8 mouse cellular contexts compared by ENCODE assay signal in the genomic region with DNA sequence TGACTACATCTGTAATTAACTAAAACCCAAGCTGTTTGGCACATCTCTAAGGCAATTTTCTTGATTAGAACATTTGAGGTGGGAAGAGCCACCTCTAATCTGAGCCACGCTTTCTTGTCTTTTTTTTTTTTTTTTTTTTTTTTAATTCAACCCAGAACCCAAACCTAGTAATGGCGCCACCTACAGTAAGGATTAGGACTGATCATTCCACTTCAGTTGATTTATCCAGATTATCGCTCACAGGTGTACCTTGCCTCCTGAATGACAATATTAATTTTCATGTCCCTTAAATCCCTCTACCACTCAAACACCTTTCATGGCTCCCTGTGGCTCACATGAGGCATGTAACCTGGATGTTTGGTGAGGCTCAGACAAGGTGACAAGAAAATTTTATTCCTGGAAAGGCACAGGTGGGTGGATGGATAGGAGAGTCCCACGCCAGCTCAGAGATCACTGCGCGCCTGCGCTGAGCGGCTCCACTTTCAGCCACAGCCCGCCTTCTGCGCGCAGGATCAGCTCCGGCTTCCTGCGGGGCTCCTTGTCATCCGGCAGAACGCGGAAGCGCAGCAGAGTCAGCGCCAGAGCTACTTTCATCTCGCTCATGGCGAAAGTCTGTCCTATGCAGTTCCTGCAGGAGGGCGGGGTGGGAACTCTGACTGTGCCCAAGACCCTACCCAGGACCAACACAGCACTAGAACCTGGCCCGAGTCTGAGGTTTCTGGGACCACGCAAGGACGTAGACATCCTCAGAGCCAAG. TPM values are rescaled to one million over a fixed set of nuclear protein-coding genes. Genes with fewer than 3 reads are reported as not detected.
DNase-seq lines count a peak whose midpoint lies in the region; ATAC-seq and TF ChIP-seq lines count a peak whose summit lies in the region.

No protein-coding gene starts in this region.

- DNase-seq in brain, embryonic 14.5 days (ENCODE audit: low read depth), result peak; percentile 88
- peak; percentile 50 for DNase-seq in hindbrain, embryonic 10.5 days (ENCODE audit: low spot score)
- peak; percentile 67 for DNase-seq in layer of hippocampus, adult 9-11 months
- DNase-seq in lung, embryonic 14.5 days, result peak; percentile 76
- DNase-seq in ovary, postnatal 10 days (ENCODE audit: low spot score), result peak; percentile 12
- peak; percentile 57 for DNase-seq in thymus, adult 2 months

- peak; percentile 81 for ATAC-seq in CD4-positive, CD25-positive, alpha-beta regulatory T cell, adult 4 months
- ATAC-seq in forebrain, embryonic 13.5 days, result peak; percentile 92
- ATAC-seq in lung, embryonic 14.5 days (ENCODE audit: insufficient read depth), result peak; percentile 83; the same call in 1 of the 2 replicates

- WGBS in forebrain, embryonic 13.5 days, result 14% methylated on average over 24 of the region's 24 CpGs
- WGBS in hindbrain, embryonic 10.5 days, result 15% methylated on average over 24 of the region's 24 CpGs
- 12% methylated on average over 24 of the region's 24 CpGs for WGBS in lung, embryonic 14.5 days
- 24% methylated on average over 24 of the region's 24 CpGs for WGBS in thymus, adult 2 months

- peak overlapping the region; percentile 68 for H3K9ac ChIP-seq in forebrain, embryonic 13.5 days
- peak overlapping the region; percentile 54 for H3K9ac ChIP-seq in lung, embryonic 14.5 days

- no peaks in the 10 kb centered on the region for H3K36me3 ChIP-seq in forebrain, embryonic 13.5 days (ENCODE audit: poor library complexity, severe bottlenecking)
- no peaks in the 10 kb centered on the region for H3K36me3 ChIP-seq in hindbrain, embryonic 10.5 days
- H3K36me3 ChIP-seq in lung, embryonic 14.5 days (ENCODE audit: insufficient read depth), result no peaks in the 10 kb centered on the region
- H3K36me3 ChIP-seq in thymus, adult 2 months (ENCODE audit: control insufficient read depth, insufficient read depth, low read length), result no peaks in the 10 kb centered on the region

- H3K9me3 ChIP-seq in forebrain, embryonic 13.5 days (replicated peaks), result no peaks in the 10 kb centered on the region
- no peaks in the 10 kb centered on the region for H3K9me3 ChIP-seq in hindbrain, embryonic 10.5 days
- H3K9me3 ChIP-seq in lung, embryonic 14.5 days (ENCODE audit: low read depth, low read length), result no peaks in the 10 kb centered on the region

- H3K4me3 ChIP-seq in forebrain, embryonic 13.5 days, result peak overlapping the region; percentile 45
- peak overlapping the region; percentile 56 for H3K4me3 ChIP-seq in hindbrain, embryonic 10.5 days
- peak overlapping the region; percentile 42 for H3K4me3 ChIP-seq in lung, embryonic 14.5 days (ENCODE audit: low read depth, low read length)
- peak overlapping the region; percentile 47 for H3K4me3 ChIP-seq in thymus, adult 2 months (ENCODE audit: control insufficient read depth, insufficient read depth, low read length)

- H3K4me2 ChIP-seq in forebrain, embryonic 13.5 days, result peak overlapping the region; percentile 65
- peak overlapping the region; percentile 75 for H3K4me2 ChIP-seq in lung, embryonic 14.5 days

- TF ChIP-seq POLR2A in brain, embryonic 14.5 days (IDR thresholded peaks at IDR 0.05; ENCODE audit: borderline replicate concordance, extremely low read depth, insufficient read depth, insufficient read length, poor library complexity, severe bottlenecking), result peak; percentile 32; the same call in 1 of the 2 replicates
- TF ChIP-seq POLR2A in thymus, adult 2 months (IDR thresholded peaks at IDR 0.05; ENCODE audit: control insufficient read depth, extremely low read depth, insufficient read depth, low read length, poor library complexity), result peak; percentile 48; the same call in 1 of the 2 replicates

- TF ChIP-seq CTCF in brain, embryonic 14.5 days (IDR thresholded peaks at IDR 0.05; ENCODE audit: borderline replicate concordance, extremely low read depth, insufficient read depth, insufficient read length), result no peak
- no peak for TF ChIP-seq CTCF in lung, embryonic 14.5 days (IDR thresholded peaks at IDR 0.05; ENCODE audit: low read depth)
- 0 out of 2 replicates have a peak, but pooled peaks have one; percentile 29 for TF ChIP-seq CTCF in thymus, adult 2 months (IDR thresholded peaks at IDR 0.05; ENCODE audit: borderline replicate concordance, control insufficient read depth, extremely low read depth, insufficient read depth, low read length, poor library complexity)

- H3K27ac ChIP-seq in forebrain, embryonic 13.5 days, result no peak overlapping the region
- peak overlapping the region; percentile 76 for H3K27ac ChIP-seq in hindbrain, embryonic 10.5 days
- no peak overlapping the region for H3K27ac ChIP-seq in lung, embryonic 14.5 days (ENCODE audit: low read depth)
- H3K27ac ChIP-seq in thymus, adult 2 months (ENCODE audit: control insufficient read depth, insufficient read depth, low read length), result no peak overlapping the region

- no peaks in the 10 kb centered on the region for H3K4me1 ChIP-seq in forebrain, embryonic 13.5 days
- peaks cover 8% of the 10 kb centered on the region for H3K4me1 ChIP-seq in hindbrain, embryonic 10.5 days (replicated peaks)
- no peaks in the 10 kb centered on the region for H3K4me1 ChIP-seq in lung, embryonic 14.5 days (ENCODE audit: insufficient read depth)
- H3K4me1 ChIP-seq in thymus, adult 2 months (replicated peaks; ENCODE audit: control insufficient read depth, insufficient read depth, low read length), result 0 out of 2 replicates have a peak, but pooled peaks cover 5% of the 10 kb centered on the region

- no peaks in the 10 kb centered on the region for H3K27me3 ChIP-seq in forebrain, embryonic 13.5 days
- no peaks in the 10 kb centered on the region; the same call in 1 of the 2 replicates for H3K27me3 ChIP-seq in hindbrain, embryonic 10.5 days (ENCODE audit: insufficient read depth, poor library complexity, severe bottlenecking)
- no peaks in the 10 kb centered on the region for H3K27me3 ChIP-seq in lung, embryonic 14.5 days (ENCODE audit: insufficient read depth, low read length)
- H3K27me3 ChIP-seq in thymus, adult 2 months (ENCODE audit: control insufficient read depth, insufficient read depth, low read length), result no peaks in the 10 kb centered on the region

RNA-seq across cellular contexts. Expression of gene Cyp4f18, which starts 21.1 kb away (rescaled TPM):
- 1 to 10 TPM in 1 of 2 experiments, under 1 TPM in 1; 0.38 to 6.6 TPM for polyA plus RNA-seq in CD4-positive, CD25-positive, alpha-beta regulatory T cell, adult 4 months (2017; shearing (Covaris generic))
- polyA plus RNA-seq in brain, embryonic 14.5 days (2012; rRNA removed), result 0.08 and 0.18 TPM in 2 replicates
- 0.57 and 0.84 TPM in 2 replicates for polyA plus RNA-seq in forebrain, embryonic 13.5 days (2015; fragmentation: Nextera tagmentation; extraction: Ambion mirVana)
- polyA plus RNA-seq in hindbrain, embryonic 10.5 days (2016; fragmentation: Nextera tagmentation; extraction: Ambion mirVana), result 0.50 and 1.0 TPM in 2 replicates
- 0.93 and 2.2 TPM in 2 replicates for polyA plus RNA-seq in lung, embryonic 14.5 days (2014; fragmentation: Nextera tagmentation; extraction: Ambion mirVana)
- 10.9 and 13.9 TPM in 2 replicates for polyA plus RNA-seq in thymus, adult 2 months (2012; rRNA removed)

RNA-seq across cellular contexts. Expression of gene Zfp961, which starts 37.5 kb away (rescaled TPM):
- polyA plus RNA-seq in CD4-positive, CD25-positive, alpha-beta regulatory T cell, adult 4 months (2017; shearing (Covaris generic)), result 10 to 100 TPM; 24.5 to 27.3 TPM
- polyA plus RNA-seq in brain, embryonic 14.5 days (2012; rRNA removed), result 22.0 and 22.3 TPM in 2 replicates
- 23.3 and 24.0 TPM in 2 replicates for polyA plus RNA-seq in forebrain, embryonic 13.5 days (2015; fragmentation: Nextera tagmentation; extraction: Ambion mirVana)
- polyA plus RNA-seq in hindbrain, embryonic 10.5 days (2016; fragmentation: Nextera tagmentation; extraction: Ambion mirVana), result 18.3 and 26.3 TPM in 2 replicates
- polyA plus RNA-seq in lung, embryonic 14.5 days (2014; fragmentation: Nextera tagmentation; extraction: Ambion mirVana), result 25.7 and 26.2 TPM in 2 replicates
- 7.4 and 7.9 TPM in 2 replicates for polyA plus RNA-seq in thymus, adult 2 months (2012; rRNA removed)

RNA-seq across cellular contexts. Expression of gene Olfr372, which starts 52.7 kb away (rescaled TPM):
- under 1 TPM; 0.22 to 0.52 TPM for polyA plus RNA-seq in CD4-positive, CD25-positive, alpha-beta regulatory T cell, adult 4 months (2017; shearing (Covaris generic))
- not detected in 2 replicates for polyA plus RNA-seq in brain, embryonic 14.5 days (2012; rRNA removed)
- polyA plus RNA-seq in forebrain, embryonic 13.5 days (2015; fragmentation: Nextera tagmentation; extraction: Ambion mirVana), result not detected in 2 replicates
- not detected in 2 replicates for polyA plus RNA-seq in hindbrain, embryonic 10.5 days (2016; fragmentation: Nextera tagmentation; extraction: Ambion mirVana)
- polyA plus RNA-seq in lung, embryonic 14.5 days (2014; fragmentation: Nextera tagmentation; extraction: Ambion mirVana), result not detected in 2 replicates
- 0.13 TPM in 1 of 2 replicates, not detected in the other for polyA plus RNA-seq in thymus, adult 2 months (2012; rRNA removed)

Comparison
In these comparisons a context has a peak if more than half of its experiments do, and no peak if none do; other contexts are left out.
1. DNase-seq: peak in every context shown above with its lines; median percentile 88 in brain, embryonic 14.5 days; 76 in lung, embryonic 14.5 days; 67 in layer of hippocampus, adult 9-11 months; 57 in thymus, adult 2 months; 50 in hindbrain, embryonic 10.5 days; 12 in ovary, postnatal 10 days.